Mouse (Mus musculus) limb, embryonic 10.5 days (tissue): ENCODE data around the gene Cd300lg. TPM values are rescaled to one million over a fixed set of nuclear protein-coding genes. Genes with fewer than 3 reads are reported as not detected.

ENCODE experiments used
- DNase-seq: peaks from one replicate; pipeline ENCODE4 v3.0.0-alpha.2; 2017; ENCODE audit warnings: low spot score
- H3K27ac ChIP-seq: fragments of 300-500 bp; sonication (generic); 2 replicates; pipeline ENCODE4 v1.5.1; 2016; ENCODE audit warnings: mild to moderate bottlenecking
- H3K27me3 ChIP-seq: fragments of 300-500 bp; sonication (generic); 2 replicates; pipeline ENCODE4 v1.6.1; 2016; ENCODE audit warnings: low read depth, mild to moderate bottlenecking; ENCODE audit not compliant: poor library complexity, severe bottlenecking
- H3K36me3 ChIP-seq: fragments of 300-500 bp; sonication (generic); 2 replicates; pipeline ENCODE4 v1.6.1; 2016; ENCODE audit warnings: mild to moderate bottlenecking, moderate library complexity
- H3K4me1 ChIP-seq: fragments of 300-500 bp; sonication (generic); 2 replicates; pipeline ENCODE4 v1.6.1; 2016
- H3K4me3 ChIP-seq: fragments of 300-500 bp; sonication (generic); 2 replicates; pipeline ENCODE4 v1.5.1; 2016; ENCODE audit warnings: mild to moderate bottlenecking, moderate library complexity
- H3K9me3 ChIP-seq: fragments of 300-500 bp; sonication (generic); replicated peaks from 2 replicates; pipeline ENCODE4 v1.6.1; 2016; ENCODE audit warnings: mild to moderate bottlenecking
- WGBS: fragments of 180-500 bp; shearing (Covaris S2); methylation state at CpG from one replicate; pipeline ENCODE4 v1.1.7; 2016; 5-methylcytosine and 5-hydroxymethylcytosine counted together
- polyA plus RNA-seq: library from polyadenylated mRNA; unstranded; fragments of >200 nt; fragmentation: Nextera tagmentation; extraction: Ambion mirVana; gene quantifications from 2 replicates; pipeline ENCODE4 v1.2.1, GENCODE M21; 2016

The Cd300lg gene
- polyA plus RNA-seq, 1 experiment from 2014 or later, result 0.38 TPM

DNA sequence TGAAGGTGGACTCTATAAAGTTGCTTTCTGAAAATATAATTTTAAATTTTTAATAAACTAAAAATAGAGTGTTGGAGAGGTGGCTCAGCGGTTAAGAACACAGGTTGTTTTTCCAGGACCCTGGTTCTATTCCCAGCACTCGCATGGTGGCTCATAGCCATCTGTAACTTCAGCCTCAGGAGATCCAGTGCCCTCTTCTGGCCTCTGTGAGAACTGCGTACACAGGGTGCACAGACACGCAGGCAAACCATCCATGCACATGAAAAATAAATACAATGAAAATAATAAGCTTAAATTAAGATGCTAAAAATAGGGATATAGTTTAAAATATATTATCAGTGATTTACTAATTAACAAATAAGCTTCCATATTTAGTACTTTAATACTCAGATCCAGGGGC lies 663 bp upstream of the Cd300lg start:
- 70% methylated on average over 4 of the region's 4 CpGs for WGBS
- Histone ChIP-seq H3K4me3 (no peak overlapping the region), H3K36me3 (peaks cover 1% of the 10 kb centered on the region; the same call in 1 of the 2 replicates), H3K27ac (no peak overlapping the region), H3K27me3 (0 out of 2 replicates have a peak, but pooled peaks cover 7% of the 10 kb centered on the region), H3K4me1 (no peaks in the 10 kb centered on the region), H3K9me3 (peaks cover 6% of the 10 kb centered on the region; the same call in 1 of the 2 replicates)
- no peak for DNase-seq

DNA sequence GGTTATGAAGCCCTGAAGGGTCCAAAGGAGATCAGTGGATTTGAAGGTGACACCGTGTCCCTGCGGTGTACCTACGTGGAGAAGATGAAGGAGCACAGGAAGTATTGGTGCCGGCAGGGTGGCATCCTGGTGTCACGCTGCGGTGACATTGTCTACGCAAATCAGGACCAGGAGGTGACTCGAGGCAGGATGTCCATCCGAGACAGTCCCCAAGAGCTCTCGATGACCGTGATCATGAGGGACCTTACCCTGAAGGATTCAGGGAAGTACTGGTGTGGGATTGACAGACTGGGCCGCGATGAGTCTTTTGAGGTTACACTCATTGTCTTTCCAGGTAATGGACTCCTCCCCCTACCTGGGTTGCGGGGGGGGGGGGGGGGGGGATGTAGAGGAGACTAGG lies 1.7 kb downstream of the Cd300lg start:
- H3K27ac ChIP-seq, result no peak overlapping the region
- 0 out of 2 replicates have a peak, but pooled peaks cover 4% of the 10 kb centered on the region for H3K27me3 ChIP-seq
- WGBS, result 90% methylated on average over 14 of the region's 14 CpGs
- peaks cover 3% of the 10 kb centered on the region; the same call in 1 of the 2 replicates for H3K36me3 ChIP-seq
- H3K9me3 ChIP-seq, result peaks cover 12% of the 10 kb centered on the region; the same call in 1 of the 2 replicates
- no peak for DNase-seq
- H3K4me3 ChIP-seq, result no peak overlapping the region
- H3K4me1 ChIP-seq, result 0 out of 2 replicates have a peak, but pooled peaks cover 2% of the 10 kb centered on the region

DNA sequence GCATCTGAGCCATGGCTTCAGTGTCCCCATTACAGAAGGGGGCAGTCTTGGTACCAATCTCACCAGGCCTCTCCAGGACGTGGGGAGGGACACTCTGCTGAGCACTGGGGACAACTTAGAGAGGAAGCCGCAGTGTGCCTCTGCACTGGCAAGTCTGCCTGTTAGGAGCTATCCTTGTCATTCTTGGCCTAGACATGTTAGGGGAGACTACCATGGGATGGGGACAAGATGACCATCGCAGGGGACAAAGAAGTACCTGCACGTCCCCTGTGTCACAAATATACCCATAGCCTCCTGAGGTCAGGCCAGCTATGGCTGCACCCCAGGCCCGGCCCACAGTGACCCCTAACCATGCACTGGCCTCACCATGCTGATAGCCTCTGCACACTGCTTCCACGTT lies 2.1 kb downstream of the Cd300lg start:
- DNase-seq, result no peak
- H3K27me3 ChIP-seq, result 0 out of 2 replicates have a peak, but pooled peaks cover under 1% of the 10 kb centered on the region
- 0 out of 2 replicates have a peak, but pooled peaks cover 2% of the 10 kb centered on the region for H3K4me1 ChIP-seq
- no peak overlapping the region for H3K4me3 ChIP-seq
- no peak overlapping the region for H3K27ac ChIP-seq
- peaks cover 3% of the 10 kb centered on the region; the same call in 1 of the 2 replicates for H3K36me3 ChIP-seq
- 87% methylated on average over 6 of the region's 6 CpGs for WGBS
- H3K9me3 ChIP-seq, result peaks cover 12% of the 10 kb centered on the region; the same call in 1 of the 2 replicates

DNA sequence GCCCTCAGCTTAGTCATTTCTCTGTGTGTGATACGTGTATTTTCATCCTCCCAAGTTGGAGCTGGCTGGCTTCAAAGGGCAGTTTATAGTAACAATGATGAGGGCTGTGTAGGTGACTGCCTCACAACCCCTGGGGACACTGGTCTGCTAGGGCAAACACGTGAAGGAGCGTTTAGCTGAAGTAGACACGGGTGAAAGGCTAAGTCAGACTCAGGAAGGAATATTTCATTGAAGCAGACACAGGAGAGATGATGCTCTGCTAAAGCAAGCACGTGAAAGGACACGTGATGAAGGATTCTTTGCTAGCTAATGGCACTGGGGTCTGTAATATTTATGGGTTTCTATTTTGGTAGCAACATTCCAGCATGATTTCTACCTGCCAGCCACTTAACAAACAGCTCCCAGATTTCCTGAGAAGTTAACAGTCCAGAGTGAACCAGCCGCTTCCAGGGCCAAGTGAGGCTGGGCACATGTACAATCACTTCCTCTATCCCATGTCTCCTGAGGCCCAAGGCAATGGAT lies 3.4 kb downstream of the Cd300lg start:
- no peaks in the 10 kb centered on the region for H3K27me3 ChIP-seq
- no peak overlapping the region for H3K4me3 ChIP-seq
- peaks cover 3% of the 10 kb centered on the region; the same call in 1 of the 2 replicates for H3K36me3 ChIP-seq
- WGBS, result 90% methylated on average over 7 of the region's 7 CpGs
- no peak for DNase-seq
- peaks cover 12% of the 10 kb centered on the region; the same call in 1 of the 2 replicates for H3K9me3 ChIP-seq
- 0 out of 2 replicates have a peak, but pooled peaks cover 2% of the 10 kb centered on the region for H3K4me1 ChIP-seq
- H3K27ac ChIP-seq, result no peak overlapping the region

DNA sequence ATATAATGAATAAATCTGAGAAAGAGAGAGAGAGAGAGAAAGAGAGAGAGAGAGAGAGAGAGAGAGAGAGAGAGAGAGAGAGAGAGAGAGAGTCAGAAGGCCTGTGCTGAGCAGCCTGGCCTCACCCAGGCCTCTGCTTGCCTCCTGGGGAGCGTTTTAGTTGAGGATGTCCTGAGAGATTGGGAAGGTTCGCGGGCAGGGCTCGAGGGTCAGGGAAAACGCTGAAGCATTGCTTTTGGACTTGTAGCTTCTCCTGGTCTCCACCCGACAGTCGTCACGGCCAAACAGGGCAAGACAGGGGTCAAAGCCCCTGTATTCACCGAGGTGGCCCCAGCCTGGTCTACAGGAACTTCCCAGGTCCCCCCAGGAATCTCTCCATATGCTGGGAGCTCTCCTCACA lies 5.3 kb downstream of the Cd300lg start:
- no peak for DNase-seq
- Histone ChIP-seq H3K9me3 (peaks cover 12% of the 10 kb centered on the region; the same call in 1 of the 2 replicates), H3K36me3 (peaks cover 3% of the 10 kb centered on the region; the same call in 1 of the 2 replicates), H3K4me1 (0 out of 2 replicates have a peak, but pooled peaks cover 2% of the 10 kb centered on the region), H3K4me3 (no peak overlapping the region), H3K27me3 (no peaks in the 10 kb centered on the region), H3K27ac (no peak overlapping the region)
- WGBS, result 81% methylated on average over 9 of the region's 9 CpGs

DNA sequence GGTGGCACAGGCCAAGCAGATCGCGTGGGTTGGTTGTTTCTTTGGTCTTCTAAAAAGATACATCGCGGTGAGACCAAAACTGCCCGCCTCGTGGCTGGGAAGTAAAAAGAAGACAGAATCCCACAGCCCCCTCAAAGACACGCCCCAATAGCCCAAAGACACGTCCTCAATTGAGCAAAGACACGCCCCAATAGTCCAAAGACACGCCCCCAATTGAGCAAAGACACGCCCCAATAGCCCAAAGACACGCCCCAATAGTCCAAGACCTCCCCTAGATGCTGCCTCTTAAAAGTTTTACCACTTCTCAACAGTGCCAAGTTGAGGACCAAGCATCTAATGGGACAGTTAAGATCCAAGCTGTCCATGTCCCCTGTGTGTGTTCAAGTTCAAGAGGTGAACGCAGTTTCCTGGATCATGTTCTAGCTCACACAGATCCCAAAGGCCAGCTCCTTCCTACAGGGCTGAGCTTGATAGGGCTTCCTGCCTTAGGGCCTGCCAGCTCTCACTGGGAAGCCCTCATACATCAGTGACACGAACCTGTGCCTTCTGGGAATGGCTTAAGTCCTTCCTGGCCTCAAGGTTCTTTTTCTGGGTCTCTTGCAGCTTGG lies 8.7 kb downstream of the Cd300lg start:
- 56% methylated on average over 14 of the region's 14 CpGs for WGBS
- peaks cover 15% of the 10 kb centered on the region; the same call in 1 of the 2 replicates for H3K27me3 ChIP-seq
- 0 out of 2 replicates have a peak, but pooled peaks cover 2% of the 10 kb centered on the region for H3K4me1 ChIP-seq
- no peak overlapping the region for H3K27ac ChIP-seq
- DNase-seq, result no peak
- peaks cover 12% of the 10 kb centered on the region; the same call in 1 of the 2 replicates for H3K9me3 ChIP-seq
- peaks cover 3% of the 10 kb centered on the region; the same call in 1 of the 2 replicates for H3K36me3 ChIP-seq
- no peak overlapping the region for H3K4me3 ChIP-seq

DNA sequence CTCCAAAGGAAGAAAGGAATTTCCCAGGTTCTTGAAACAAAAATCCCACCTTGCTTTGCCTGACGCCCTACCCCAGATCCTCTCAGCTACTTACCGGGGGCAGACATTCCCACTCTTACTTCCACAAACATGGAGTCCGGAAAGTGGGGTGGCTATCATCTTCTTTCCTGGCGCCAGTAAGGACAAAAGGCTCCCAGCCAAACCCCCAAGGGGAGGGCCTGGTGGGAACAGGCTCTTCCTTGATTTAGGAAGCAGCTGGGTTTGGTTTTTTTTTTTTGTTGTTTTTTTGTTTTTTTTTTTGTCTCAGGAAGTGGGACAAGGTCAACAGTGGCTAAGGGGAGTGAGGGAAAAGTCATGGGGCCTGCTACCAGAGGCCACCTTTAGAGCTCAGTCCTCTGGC lies 10.2 kb downstream of the Cd300lg start:
- DNase-seq, result no peak
- Histone ChIP-seq H3K9me3 (no peaks in the 10 kb centered on the region), H3K4me3 (no peak overlapping the region), H3K27ac (no peak overlapping the region), H3K27me3 (peaks cover 15% of the 10 kb centered on the region; the same call in 1 of the 2 replicates), H3K4me1 (peaks cover 5% of the 10 kb centered on the region; the same call in 1 of the 2 replicates), H3K36me3 (no peaks in the 10 kb centered on the region)
- 72% methylated on average over 4 of the region's 4 CpGs for WGBS

DNA sequence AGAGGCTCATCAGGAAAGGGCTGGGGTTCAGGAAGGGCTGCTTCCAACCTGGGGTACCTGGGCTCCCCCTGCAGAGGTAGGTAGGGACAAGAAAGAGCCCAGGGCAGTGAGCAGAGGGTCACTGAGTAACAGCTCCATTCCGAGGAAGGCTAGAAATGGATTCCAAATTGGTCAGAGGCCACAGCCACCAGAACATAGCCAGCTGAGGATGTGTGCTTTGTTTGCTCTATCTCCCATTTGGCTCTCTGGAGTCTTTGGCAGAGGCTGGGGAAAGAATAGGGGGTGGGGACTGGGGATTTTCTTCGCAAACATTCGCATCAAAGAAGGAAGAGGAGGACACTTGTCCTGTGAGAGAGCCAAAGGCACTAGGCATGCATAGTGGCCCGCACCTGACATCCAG lies 10.6 kb downstream of the Cd300lg start:
- peaks cover 4% of the 10 kb centered on the region; the same call in 1 of the 2 replicates for H3K4me1 ChIP-seq
- peaks cover 17% of the 10 kb centered on the region; the same call in 1 of the 2 replicates for H3K27me3 ChIP-seq
- WGBS, result 47% methylated on average over 4 of the region's 4 CpGs
- no peaks in the 10 kb centered on the region for H3K9me3 ChIP-seq
- H3K36me3 ChIP-seq, result no peaks in the 10 kb centered on the region
- H3K4me3 ChIP-seq, result no peak overlapping the region
- H3K27ac ChIP-seq, result no peak overlapping the region
- DNase-seq, result no peak

DNA sequence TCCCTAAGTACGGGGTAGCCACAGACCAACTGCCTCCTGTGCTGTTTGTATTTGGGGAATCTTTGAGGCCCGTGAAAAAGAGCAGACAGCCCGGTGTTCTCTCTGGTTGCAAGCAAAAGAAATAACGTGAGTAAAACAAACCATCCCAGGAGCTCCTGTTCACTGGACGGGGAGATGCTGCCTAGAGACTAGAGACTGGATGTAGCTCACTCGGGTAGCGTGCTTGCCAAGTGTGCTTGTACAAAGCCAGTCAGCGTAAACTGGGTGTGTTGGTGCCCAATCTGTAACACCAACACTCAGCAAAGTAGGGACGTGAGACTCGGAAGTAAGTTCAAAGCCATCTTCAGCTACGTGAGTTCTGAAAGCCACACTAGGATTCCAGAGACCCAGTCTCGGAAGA lies 11.4 kb downstream of the Cd300lg start:
- peaks cover 19% of the 10 kb centered on the region; the same call in 1 of the 2 replicates for H3K27me3 ChIP-seq
- no peak overlapping the region for H3K27ac ChIP-seq
- no peak for DNase-seq
- no peaks in the 10 kb centered on the region for H3K36me3 ChIP-seq
- 82% methylated on average over 12 of the region's 12 CpGs for WGBS
- no peaks in the 10 kb centered on the region for H3K9me3 ChIP-seq
- peaks cover 3% of the 10 kb centered on the region for H3K4me1 ChIP-seq
- no peak overlapping the region for H3K4me3 ChIP-seq

DNA sequence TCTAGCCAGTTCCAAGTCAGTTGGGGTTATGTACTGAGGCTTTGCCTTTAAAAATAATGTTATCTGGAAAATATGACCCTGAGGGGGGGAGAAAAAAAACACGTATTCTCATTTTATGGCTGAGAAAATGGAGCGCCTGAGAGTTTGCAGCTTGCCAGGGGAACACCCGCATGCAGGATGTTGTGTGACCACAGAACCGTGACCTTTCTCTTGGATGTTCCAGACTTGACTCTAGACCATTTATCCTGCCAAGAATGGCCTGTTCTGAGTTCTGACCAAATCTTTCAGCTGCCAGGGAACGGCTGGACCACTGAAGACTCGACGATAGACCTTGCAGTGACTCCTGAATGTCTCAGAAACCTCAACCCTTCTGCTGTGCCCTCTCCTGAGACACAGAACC lies 11.9 kb downstream of the Cd300lg start:
- DNase-seq, result no peak
- Histone ChIP-seq H3K27me3 (peaks cover 19% of the 10 kb centered on the region; the same call in 1 of the 2 replicates), H3K27ac (no peak overlapping the region), H3K36me3 (no peaks in the 10 kb centered on the region), H3K4me3 (no peak overlapping the region), H3K4me1 (peaks cover 3% of the 10 kb centered on the region), H3K9me3 (no peaks in the 10 kb centered on the region)
- 87% methylated on average over 7 of the region's 7 CpGs for WGBS

DNA sequence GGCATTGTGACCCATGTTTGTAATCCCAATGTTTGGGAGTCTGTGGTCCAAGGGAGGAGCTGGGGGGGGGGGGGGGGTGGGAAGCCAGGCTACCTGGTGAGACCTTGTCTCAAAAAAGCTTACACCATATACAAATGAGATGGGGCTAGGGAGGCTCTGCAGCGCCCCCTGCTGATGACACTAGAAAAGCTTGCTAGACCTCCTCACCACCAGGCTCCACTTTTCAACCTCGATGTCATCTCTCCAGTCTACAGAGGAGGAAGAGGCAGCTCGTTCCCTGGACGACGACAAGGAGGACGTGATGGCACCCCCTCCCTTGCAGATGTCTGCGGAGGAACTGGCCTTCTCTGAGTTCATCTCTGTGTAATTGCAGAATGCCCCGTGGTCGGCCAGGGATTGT lies 12.5 kb downstream of the Cd300lg start:
- Histone ChIP-seq H3K4me3 (no peak overlapping the region), H3K27ac (no peak overlapping the region), H3K4me1 (peaks cover 3% of the 10 kb centered on the region), H3K27me3 (peaks cover 19% of the 10 kb centered on the region; the same call in 1 of the 2 replicates), H3K36me3 (peaks cover 5% of the 10 kb centered on the region; the same call in 1 of the 2 replicates), H3K9me3 (no peaks in the 10 kb centered on the region)
- peak; percentile 75 for DNase-seq
- WGBS, result 31% methylated on average over 9 of the region's 9 CpGs

DNA sequence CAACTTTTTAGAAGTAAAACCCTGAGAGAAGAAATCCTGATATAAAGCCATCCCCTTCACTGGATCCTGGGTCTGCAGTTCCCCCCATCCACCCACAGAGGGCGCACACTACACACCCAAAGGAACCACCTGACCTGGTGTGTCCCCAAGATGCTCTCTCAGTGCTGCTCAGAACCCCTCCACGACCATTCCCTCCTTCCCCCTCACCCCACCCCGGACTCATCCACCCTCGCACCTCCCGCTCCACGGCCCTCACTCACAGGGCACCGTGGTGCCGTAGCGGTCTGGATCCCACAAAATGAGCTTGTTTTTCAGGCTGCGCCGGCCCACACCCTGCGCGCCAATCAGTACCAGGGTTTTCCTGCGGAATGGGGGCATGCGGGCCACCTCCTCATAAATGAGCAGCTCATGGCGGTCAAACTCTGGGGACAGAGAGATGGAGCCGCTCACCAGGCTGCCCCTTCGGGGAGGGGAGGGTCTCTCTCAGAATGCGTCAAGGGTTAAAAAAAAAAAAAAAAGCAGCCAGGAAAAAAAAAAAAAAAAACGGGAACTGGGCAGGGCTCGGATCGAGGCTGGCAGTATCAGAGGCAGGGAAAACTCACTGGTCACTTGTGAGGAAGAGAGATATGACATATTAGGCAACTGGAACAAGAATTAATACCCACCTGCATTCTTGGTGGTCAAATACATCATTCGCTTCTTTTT lies 20.1 kb downstream of the Cd300lg start:
- Histone ChIP-seq H3K36me3 (peaks cover 33% of the 10 kb centered on the region), H3K4me3 (peak overlapping the region; percentile 58), H3K27me3 (peaks cover 34% of the 10 kb centered on the region), H3K9me3 (no peaks in the 10 kb centered on the region), H3K4me1 (peaks cover 17% of the 10 kb centered on the region), H3K27ac (peak overlapping the region; percentile 66)
- peak; percentile 89 for DNase-seq
- WGBS, result 3% methylated on average over 23 of the region's 23 CpGs
